Mouse (Mus musculus) cerebellum, postnatal 36 days (tissue): ENCODE data around the gene Serinc2.
A peak's percentile ranks its signal among the peaks of the same experiment; 100 is the strongest.
"Not testable (repeated sequence)": the region's sequence is repeated elsewhere in the genome, so short reads cannot be mapped to it uniquely, and the experiment has no call there.

Source experiments
- DNase-seq, 2 experiments: peaks; one replicate each; pipeline ENCODE4 v3.0.0; 2021 to 2022; ENCODE audit warnings: mixed read lengths in 2 of 2

Gene Serinc2

GRCm38 (mm10) chr4:130252441-130253157, 26.4 kb downstream of the Serinc2 start:
- DNase-seq: no peak

DNA sequence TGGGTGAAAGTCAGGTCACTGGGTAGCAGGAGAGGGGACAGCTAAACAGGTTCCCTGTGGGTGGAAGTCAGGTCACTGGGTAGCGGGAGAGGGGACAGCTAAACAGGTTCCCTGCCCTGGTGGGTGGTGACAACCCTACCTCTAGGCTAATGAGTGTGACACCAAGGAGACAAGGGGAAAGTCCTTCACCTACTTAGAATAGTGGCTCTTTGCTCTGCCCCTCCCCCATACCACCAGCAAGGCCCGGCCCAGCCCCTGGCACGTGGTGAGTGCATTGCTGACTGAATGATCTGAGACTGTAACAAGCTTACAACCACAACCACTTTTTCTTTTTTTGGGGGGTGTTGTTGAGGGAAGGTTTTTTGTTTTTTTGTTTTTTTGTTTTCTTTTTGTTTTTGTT, 27.2 kb downstream of the Serinc2 start:
- no peak for DNase-seq

- DNase-seq: no peak
Measured at GRCm38 (mm10) chr4:130251172-130251705, 27.8 kb downstream of the Serinc2 start.

DNA sequence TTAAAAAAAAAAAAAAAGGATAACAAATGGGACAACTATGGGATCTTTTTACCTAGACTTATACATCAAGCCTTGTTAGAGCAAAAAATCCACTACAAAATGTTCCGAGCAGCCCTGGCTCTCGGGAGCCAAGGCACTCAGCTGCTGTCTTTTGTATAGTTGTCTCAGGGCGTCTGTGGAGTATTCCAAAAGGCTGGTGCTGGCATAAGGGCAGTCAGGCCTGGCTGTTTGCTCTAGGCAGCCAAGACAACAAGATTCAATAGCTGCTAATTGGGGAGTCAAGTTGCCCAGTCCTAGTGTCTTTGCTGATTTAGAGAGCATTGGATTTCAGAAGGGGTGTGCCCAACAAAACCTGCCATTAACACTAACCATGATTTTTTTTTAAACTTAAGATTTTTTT, 30.4 kb downstream of the Serinc2 start:
- DNase-seq: no peak

DNA sequence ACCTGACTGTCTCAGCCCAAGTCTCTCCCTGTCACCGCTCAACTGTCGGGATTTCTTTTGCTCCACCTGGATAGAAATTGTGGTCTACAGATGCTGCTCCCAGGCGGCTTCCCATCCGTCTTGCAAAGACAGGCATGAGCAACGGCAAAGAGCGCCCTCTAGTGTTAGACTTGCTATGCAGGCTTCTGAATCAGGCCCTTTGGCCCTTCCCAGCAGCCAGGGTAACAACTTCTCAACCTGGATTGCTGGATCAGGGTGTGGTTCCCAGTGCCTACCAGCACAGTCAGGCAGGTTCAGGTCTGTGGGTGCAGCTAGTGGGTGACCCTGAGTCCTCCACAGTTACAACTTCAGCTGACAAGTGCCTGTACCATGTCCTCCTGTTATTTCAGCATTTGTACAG, 32.9 kb downstream of the Serinc2 start:
- DNase-seq: peak; percentile 70 to 76

- DNase-seq: no peak
Measured at GRCm38 (mm10) chr4:130244749-130245148, 34.3 kb downstream of the Serinc2 start.

GRCm38 (mm10) chr4:130243621-130244020, 35.4 kb downstream of the Serinc2 start:
- DNase-seq: not testable (repeated sequence)

- no peak for DNase-seq
Measured at GRCm38 (mm10) chr4:130242956-130243355, 36.0 kb downstream of the Serinc2 start.

DNA sequence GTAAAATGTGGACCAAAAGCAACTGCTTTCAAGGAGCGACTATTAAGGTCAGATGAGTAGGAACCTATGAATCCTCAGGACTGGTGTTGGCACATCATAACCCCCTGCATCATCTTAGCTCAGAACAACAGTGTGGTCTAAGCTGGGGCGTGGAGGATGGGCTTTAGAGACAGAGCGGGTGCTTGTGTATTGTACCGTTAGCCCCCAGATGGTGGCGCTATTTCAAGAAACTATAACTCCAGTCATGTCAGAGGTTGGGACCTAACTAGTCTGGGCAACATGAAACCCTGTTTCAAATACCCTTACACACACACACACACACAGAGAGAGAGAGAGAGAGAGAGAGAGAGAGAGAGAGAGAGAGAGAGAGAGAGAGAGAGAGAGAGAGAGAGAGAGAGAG, 38.3 kb downstream of the Serinc2 start:
- no peak for DNase-seq

- DNase-seq: no peak
Measured at GRCm38 (mm10) chr4:130237607-130238006, 41.4 kb downstream of the Serinc2 start.

GRCm38 (mm10) chr4:130236361-130236760, 42.6 kb downstream of the Serinc2 start:
- no peak for DNase-seq

DNA sequence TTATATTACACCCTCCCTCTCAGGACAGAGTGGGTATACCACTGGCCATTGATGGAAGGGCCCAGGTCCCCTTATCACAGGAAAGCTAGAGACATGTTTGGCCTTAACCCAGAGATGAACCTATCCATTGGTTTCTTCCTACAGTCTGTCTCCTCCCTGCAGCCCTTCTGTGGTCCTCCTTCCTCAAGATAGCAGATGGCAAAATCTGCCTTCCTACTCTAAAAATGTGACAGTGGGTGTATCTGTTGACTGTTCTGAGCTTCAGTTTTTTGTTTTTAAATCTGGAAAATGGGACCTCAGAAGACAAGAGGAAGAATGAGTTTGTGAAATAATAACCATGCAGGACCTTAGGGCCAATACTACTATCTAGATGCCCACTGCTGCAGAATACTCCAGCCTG, 54.9 kb downstream of the Serinc2 start:
- DNase-seq: no peak

GRCm38 (mm10) chr4:130222179-130222578, 56.8 kb downstream of the Serinc2 start, which contains the start of gene Gm853:
TSS of gene Gm853 (minus strand) at chr4:130222401.
- no peak for DNase-seq

GRCm38 (mm10) chr4:130220176-130220575, 58.8 kb downstream of the Serinc2 start:
- DNase-seq: no peak

GRCm38 (mm10) chr4:130215392-130215791, 63.6 kb downstream of the Serinc2 start:
- no peak for DNase-seq

GRCm38 (mm10) chr4:130213857-130214256, 65.1 kb downstream of the Serinc2 start:
- no peak for DNase-seq

DNA sequence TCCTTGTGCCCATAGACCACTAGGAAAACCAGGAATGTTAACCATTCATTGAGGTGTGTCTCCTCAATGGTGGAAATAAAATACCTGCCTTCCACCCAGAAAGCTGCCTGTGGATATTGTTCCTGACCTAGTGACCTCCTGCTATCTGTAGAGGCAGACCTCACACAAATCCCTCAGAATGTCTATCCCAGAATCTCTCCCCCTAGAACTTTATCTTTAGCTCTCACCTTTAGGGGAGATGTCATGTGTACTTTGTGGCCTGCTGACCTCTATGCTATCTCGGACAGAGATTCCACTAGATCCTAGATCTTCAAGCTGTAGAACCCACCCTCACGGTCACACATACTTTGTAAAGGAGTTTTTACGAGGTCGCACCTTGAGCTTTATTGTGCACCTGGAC, 65.8 kb downstream of the Serinc2 start:
- no peak for DNase-seq

DNA sequence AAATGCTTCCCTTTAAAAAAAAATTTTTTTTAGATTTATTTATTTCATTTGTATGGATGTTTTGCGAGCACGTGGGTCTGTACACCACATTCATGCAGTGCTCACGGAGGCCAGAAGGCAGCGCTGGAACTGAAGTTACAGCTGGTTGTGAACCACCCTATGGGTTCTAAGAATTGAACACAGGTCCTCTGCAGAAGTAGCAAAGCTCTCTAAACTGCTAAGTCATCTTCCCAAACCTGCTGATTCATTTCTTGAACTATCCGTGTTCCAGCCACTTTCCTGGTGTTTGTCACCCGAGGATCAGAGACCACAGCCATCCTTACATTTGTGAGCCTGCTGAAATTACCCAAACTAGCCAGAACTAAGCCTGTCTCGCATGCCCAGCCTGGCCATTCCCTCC, 66.6 kb downstream of the Serinc2 start:
- DNase-seq: no peak

DNA sequence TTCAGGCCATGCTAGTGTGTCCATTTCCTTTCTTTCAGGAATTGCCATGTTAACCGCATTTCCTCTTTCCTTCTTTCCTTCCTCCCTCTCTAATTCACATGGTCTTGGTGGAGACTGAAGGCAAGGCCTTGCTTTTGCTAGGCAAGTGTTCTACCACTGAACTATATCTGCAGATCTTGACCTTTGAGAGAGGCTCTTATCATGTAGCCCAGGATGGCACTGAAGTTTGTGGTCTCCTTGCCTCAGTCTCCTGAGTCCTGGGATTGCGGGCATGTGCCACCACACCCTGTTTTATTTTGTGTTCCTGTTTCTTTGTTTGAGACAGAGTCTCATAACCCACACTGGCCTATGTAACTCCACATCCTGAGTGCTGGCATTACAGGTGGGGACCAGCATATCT, 67.1 kb downstream of the Serinc2 start:
- no peak for DNase-seq
